Mouse (Mus musculus) liver, embryonic 14.5 days (tissue): ENCODE results near the gene Adss. TPM values are rescaled to one million over a fixed set of nuclear protein-coding genes. Genes with fewer than 3 reads are reported as not detected.

Experiments used
- ATAC-seq: fragments of 200-750 bp; cut with Nextera tagmentation; 2 replicates; pipeline ENCODE4 v1.8.0; 2017; ENCODE audit warnings: moderate number of reproducible peaks, mild to moderate bottlenecking, moderate library complexity; ENCODE audit not compliant: insufficient read depth
- DNase-seq, 3 experiments: peaks; one replicate each; pipeline ENCODE4 v3.0.0-alpha.2; 2012 to 2013; ENCODE audit warnings: low read depth in 3 of 3, low spot score in 3 of 3
- H3K27ac ChIP-seq: fragments of 300-500 bp; sonication (generic); 2 replicates; pipeline ENCODE4 v1.5.1; 2014; ENCODE audit warnings: moderate library complexity, mild to moderate bottlenecking, control low read depth, inconsistent platforms
- H3K27me3 ChIP-seq: fragments of 300-500 bp; sonication (generic); 2 replicates; pipeline ENCODE4 v1.6.1; 2014; ENCODE audit warnings: mild to moderate bottlenecking, low read length, moderate library complexity; ENCODE audit not compliant: control insufficient read depth, insufficient read depth
- H3K36me3 ChIP-seq: fragments of 300-500 bp; sonication (generic); replicated peaks from 2 replicates; pipeline ENCODE4 v1.6.1; 2014; ENCODE audit warnings: low read depth; ENCODE audit not compliant: control insufficient read depth, insufficient read depth
- H3K4me1 ChIP-seq, 2 experiments: fragments of 200-500 bp in 1 of 2; fragments of 300-500 bp in 1 of 2; sonication (generic) in 1 of 2; replicated peaks; 2 replicates each; pipeline ENCODE4 v1.6.1; 2012 to 2014; ENCODE audit warnings: antibody characterized with exemption in 1 of 2, inconsistent platforms in 1 of 2, low read length in 1 of 2; ENCODE audit not compliant: control insufficient read depth in 2 of 2, insufficient read depth in 2 of 2
- H3K4me2 ChIP-seq: fragments of 300-500 bp; sonication (generic); 2 replicates; pipeline ENCODE4 v1.6.1; 2014; ENCODE audit warnings: low read depth, mild to moderate bottlenecking, control low read depth, moderate library complexity
- H3K4me3 ChIP-seq, 2 experiments: fragments of 200-500 bp in 1 of 2; fragments of 300-500 bp in 1 of 2; sonication (generic) in 1 of 2; 2 replicates each; pipeline ENCODE4 v1.5.1; 2012 to 2014; ENCODE audit warnings: low read depth in 2 of 2, low read length in 2 of 2, mild to moderate bottlenecking in 2 of 2, control low read depth in 1 of 2, inconsistent platforms in 1 of 2, moderate library complexity in 1 of 2; ENCODE audit not compliant: insufficient read depth in 1 of 2
- H3K9ac ChIP-seq: fragments of 300-500 bp; sonication (generic); replicated peaks from 2 replicates; pipeline ENCODE4 v1.6.1; 2014; ENCODE audit warnings: mild to moderate bottlenecking, control low read depth, moderate library complexity
- H3K9me3 ChIP-seq: fragments of 300-500 bp; sonication (generic); 2 replicates; pipeline ENCODE4 v1.6.1; 2016; ENCODE audit warnings: low read length, mixed read lengths; ENCODE audit not compliant: control insufficient read depth
- CTCF ChIP-seq: IDR thresholded peaks from 2 replicates; pipeline ENCODE4 v1.5.1; 2016; ENCODE audit warnings: antibody characterized with exemption, low read depth, control low read depth
- EP300 ChIP-seq: IDR thresholded peaks from 2 replicates; pipeline ENCODE4 v1.6.1; 2016; ENCODE audit warnings: antibody characterized with exemption, low read depth
- WGBS: fragments of 180-500 bp; shearing (Covaris S2); extraction: QIAGEN DNeasy Blood & Tissue Kit; methylation state at CpG from one replicate; pipeline ENCODE4 v1.1.7; 2014; ENCODE audit not compliant: insufficient replicate concordance; 5-methylcytosine and 5-hydroxymethylcytosine counted together
- polyA plus RNA-seq, 2 experiments: library from polyadenylated mRNA; depleted of rRNA in 1 of 2; stranded (reverse) in 1 of 2; unstranded in 1 of 2; fragments of >200 nt; fragmentation: Nextera tagmentation in 1 of 2; extraction: Ambion mirVana in 1 of 2; gene quantifications; 2 replicates each; pipeline versions ENCODE4 v1.2.1 to v1.2.3; 2012 to 2014

Adss gene
- polyA plus RNA-seq, 2 experiments = 11.5 to 15.7 TPM

DNA sequence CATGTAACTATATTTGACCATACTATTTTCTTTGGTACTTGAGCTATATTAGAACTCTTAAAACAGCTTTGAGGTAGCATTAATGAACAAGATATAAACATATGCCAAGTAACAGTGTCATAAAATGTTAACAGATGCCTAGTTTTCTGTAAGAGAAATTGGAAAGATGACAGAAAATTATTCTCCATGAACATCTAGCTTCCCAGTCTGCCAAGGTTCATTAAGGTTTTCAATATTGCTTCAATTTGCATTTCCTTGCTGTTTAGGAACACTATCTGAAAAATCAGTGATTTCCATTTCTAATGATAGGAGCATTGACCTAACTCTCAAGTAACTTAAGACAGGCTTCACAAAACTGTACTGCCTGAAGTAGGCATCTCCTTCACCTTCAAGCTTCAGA lies 27.4 kb downstream of the Adss start:
- TF ChIP-seq EP300 (no peak), CTCF (no peak)
- Histone ChIP-seq H3K4me3 (no peak overlapping the region), H3K9me3 (no peaks in the 10 kb centered on the region), H3K36me3 (peaks cover 24% of the 10 kb centered on the region), H3K4me2 (no peak overlapping the region), H3K27ac (no peak overlapping the region), H3K27me3 (no peaks in the 10 kb centered on the region), H3K9ac (no peak overlapping the region), H3K4me1 (no peaks in the 10 kb centered on the region)
- ATAC-seq (no peak), DNase-seq (no peak)

DNA sequence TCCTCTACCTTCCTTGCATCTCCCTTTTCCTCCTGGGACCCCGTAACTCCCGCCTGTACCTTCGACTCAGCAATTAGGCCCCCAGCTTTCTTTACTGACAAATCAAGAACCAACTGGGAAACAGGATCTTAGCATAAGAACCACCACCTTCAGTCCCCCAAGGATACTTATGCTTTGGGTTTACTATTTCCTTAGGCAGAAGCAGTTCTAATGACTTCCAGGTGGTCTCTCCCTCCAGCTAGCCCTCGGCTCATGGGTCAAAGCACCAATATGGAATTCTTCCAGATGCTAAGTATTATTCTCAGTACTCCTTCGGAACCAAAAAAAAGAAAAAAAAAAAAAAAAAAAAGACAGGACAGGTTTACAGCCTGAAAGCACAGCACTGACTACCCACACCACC lies 39.1 kb downstream of the Adss start:
- DNase-seq = no peak
- no peak for ATAC-seq
- TF ChIP-seq EP300 (no peak), CTCF (no peak)
- Histone ChIP-seq H3K4me1 (no peaks in the 10 kb centered on the region), H3K36me3 (no peaks in the 10 kb centered on the region), H3K4me2 (no peak overlapping the region), H3K9me3 (no peaks in the 10 kb centered on the region), H3K27me3 (no peaks in the 10 kb centered on the region), H3K4me3 (no peak overlapping the region), H3K27ac (no peak overlapping the region), H3K9ac (no peak overlapping the region)
- 80% methylated on average over 5 of the region's 5 CpGs for WGBS

DNA sequence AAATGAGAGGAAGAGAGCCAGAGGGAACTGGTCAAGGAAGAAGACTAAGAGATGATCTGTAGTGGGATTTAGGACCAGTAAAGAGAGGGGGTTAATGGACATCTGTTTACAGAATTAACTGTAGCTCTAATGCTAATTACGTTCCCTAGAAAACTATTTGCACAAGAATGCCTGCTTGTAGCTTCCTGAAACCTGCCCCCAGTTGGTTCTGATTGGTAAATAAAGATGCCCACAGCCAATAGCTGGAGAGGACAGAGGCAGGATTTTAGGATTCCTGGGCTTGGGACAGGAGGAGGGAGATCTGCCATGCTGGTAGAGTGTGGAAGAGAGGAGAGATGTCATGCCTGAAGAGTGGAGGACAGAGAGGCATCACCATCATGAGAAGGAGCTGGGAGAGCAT lies 42.8 kb downstream of the Adss start:
- Histone ChIP-seq H3K4me1 (no peaks in the 10 kb centered on the region), H3K9me3 (peaks cover 9% of the 10 kb centered on the region), H3K27me3 (no peaks in the 10 kb centered on the region), H3K4me2 (no peak overlapping the region), H3K27ac (no peak overlapping the region), H3K36me3 (no peaks in the 10 kb centered on the region), H3K9ac (no peak overlapping the region), H3K4me3 (no peak overlapping the region)
- ATAC-seq = no peak
- no peak for DNase-seq
- TF ChIP-seq EP300 = no peak
- no peak for TF ChIP-seq CTCF
- 67% methylated on average over 1 of the region's 1 CpGs for WGBS

DNA sequence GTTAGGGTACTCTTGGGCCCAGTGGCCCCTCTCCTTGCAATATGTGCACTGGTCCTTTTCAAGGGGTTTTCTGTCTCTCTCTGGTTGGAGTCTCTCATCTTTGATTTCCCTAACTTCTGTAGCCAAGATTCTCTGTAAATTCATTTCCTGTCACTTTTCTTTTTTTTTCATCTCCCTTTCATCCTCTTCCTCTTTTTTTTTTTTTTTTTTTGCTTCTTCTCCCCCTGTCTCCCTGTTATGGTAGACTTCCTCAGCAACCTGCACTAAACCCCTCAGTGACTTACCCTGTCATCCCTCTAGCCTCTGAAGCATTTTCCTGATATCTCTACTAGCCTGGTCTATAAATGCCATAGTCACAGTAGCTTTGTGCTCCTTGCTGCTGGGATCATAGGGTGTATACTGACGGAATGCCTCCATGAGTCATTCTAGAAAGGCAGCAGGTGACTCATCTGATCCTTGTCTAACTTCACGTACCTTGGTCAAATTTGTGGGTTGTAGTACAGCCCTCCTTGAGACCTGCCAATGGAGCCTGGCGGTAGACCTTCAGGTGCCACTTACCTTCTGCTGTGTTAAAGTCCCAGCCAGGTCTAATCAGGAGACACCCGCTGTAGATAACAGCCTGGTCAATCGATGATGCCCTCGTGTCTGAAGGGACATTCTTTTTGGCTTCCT lies 48.3 kb downstream of the Adss start:
- H3K9me3 ChIP-seq = peaks cover 9% of the 10 kb centered on the region
- no peaks in the 10 kb centered on the region for H3K36me3 ChIP-seq
- no peak overlapping the region for H3K9ac ChIP-seq
- TF ChIP-seq CTCF (no peak), EP300 (no peak)
- no peak overlapping the region for H3K27ac ChIP-seq
- WGBS = 82% methylated on average over 6 of the region's 6 CpGs
- H3K27me3 ChIP-seq = no peaks in the 10 kb centered on the region
- DNase-seq (no peak), ATAC-seq (no peak)
- no peak overlapping the region for H3K4me3 ChIP-seq
- no peaks in the 10 kb centered on the region for H3K4me1 ChIP-seq
- no peak overlapping the region for H3K4me2 ChIP-seq

DNA sequence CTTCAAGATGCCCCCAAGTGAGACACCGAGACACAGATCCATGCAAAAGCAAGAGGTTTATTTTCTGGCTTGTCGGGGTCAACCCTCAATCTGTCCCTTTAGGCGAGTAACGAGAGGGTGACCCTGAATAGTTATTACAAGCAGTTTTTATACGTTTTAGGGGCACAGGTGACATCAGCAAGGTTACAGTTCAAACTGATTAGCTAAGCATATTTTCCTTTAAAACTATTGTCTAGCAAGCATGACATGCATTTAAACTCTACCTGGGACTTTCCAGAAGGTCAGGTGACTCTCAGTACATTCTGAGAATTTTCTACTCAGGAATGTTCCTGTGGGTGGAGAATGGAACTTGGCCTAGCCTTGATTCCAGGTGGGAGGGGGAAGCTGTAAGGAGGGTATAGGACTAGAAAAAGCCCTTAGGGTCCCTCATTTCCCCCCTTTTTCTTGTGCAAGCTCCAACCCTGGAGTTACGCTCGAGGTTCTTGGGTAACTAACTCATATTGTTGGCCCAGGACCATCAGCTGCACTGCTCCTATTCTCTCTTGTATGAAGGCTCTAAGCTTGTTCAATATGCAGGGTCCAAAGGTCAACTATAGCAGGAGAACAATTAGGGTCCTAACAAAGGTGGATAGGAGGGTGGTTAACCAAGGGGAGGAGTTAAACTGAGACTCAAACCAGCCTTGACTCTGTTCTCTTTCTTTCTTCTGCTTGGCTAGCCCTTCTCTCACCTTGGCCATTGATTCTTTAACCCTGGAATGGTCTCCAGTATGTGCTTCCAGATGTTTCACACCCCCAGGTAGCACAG lies 51.6 kb downstream of the Adss start:
- Histone ChIP-seq H3K9me3 (peaks cover 3% of the 10 kb centered on the region; the same call in 1 of the 2 replicates), H3K4me2 (no peak overlapping the region), H3K9ac (no peak overlapping the region), H3K4me3 (no peak overlapping the region), H3K36me3 (no peaks in the 10 kb centered on the region), H3K27me3 (no peaks in the 10 kb centered on the region), H3K27ac (no peak overlapping the region), H3K4me1 (no peaks in the 10 kb centered on the region)
- ATAC-seq (no peak), DNase-seq (no peak)
- 69% methylated on average over 7 of the region's 7 CpGs for WGBS
- no peak for TF ChIP-seq CTCF
- TF ChIP-seq EP300 = no peak
